Mouse (Mus musculus) limb, embryonic 11.5 days (tissue): ENCODE data around the gene Arel1. TPM values are rescaled to one million over a fixed set of nuclear protein-coding genes. Genes with fewer than 3 reads are reported as not detected.

Experiments
- ATAC-seq: fragments of 200-750 bp; cut with Nextera tagmentation; 2 replicates; pipeline ENCODE4 v1.8.0; 2017; ENCODE audit warnings: low read depth; ENCODE audit not compliant: insufficient number of reproducible peaks, low FRiP score, low TSS enrichment
- DNase-seq: peaks from one replicate; pipeline ENCODE4 v3.0.0-alpha.2; 2015; ENCODE audit warnings: low spot score
- H3K27ac ChIP-seq: fragments of 300-500 bp; sonication (generic); replicated peaks from 2 replicates; pipeline ENCODE4 v1.5.1; 2014; ENCODE audit warnings: low read depth, mild to moderate bottlenecking, low read length
- H3K27me3 ChIP-seq: fragments of 300-500 bp; sonication (generic); 2 replicates; pipeline ENCODE4 v1.6.1; 2014; ENCODE audit warnings: mild to moderate bottlenecking, low read length, mixed read lengths; ENCODE audit not compliant: control insufficient read depth, insufficient read depth
- H3K36me3 ChIP-seq: fragments of 300-500 bp; sonication (generic); 2 replicates; pipeline ENCODE4 v1.6.1; 2014; ENCODE audit warnings: mild to moderate bottlenecking, low read length, moderate library complexity, mixed read lengths; ENCODE audit not compliant: control insufficient read depth, insufficient read depth
- H3K4me1 ChIP-seq: fragments of 300-500 bp; sonication (generic); 2 replicates; pipeline ENCODE4 v1.6.1; 2014; ENCODE audit warnings: low read length, mixed read lengths; ENCODE audit not compliant: control insufficient read depth, insufficient read depth
- H3K4me2 ChIP-seq: fragments of 300-500 bp; sonication (generic); 2 replicates; pipeline ENCODE4 v1.6.1; 2014; ENCODE audit warnings: low read depth, mild to moderate bottlenecking, moderate library complexity; ENCODE audit not compliant: severe bottlenecking
- H3K4me3 ChIP-seq: fragments of 300-500 bp; sonication (generic); 2 replicates; pipeline ENCODE4 v1.5.1; 2014; ENCODE audit warnings: low read depth, low read length
- H3K9ac ChIP-seq: fragments of 300-500 bp; sonication (generic); 2 replicates; pipeline ENCODE4 v1.6.1; 2014; ENCODE audit warnings: mild to moderate bottlenecking, low read length
- H3K9me3 ChIP-seq: fragments of 300-500 bp; sonication (generic); 2 replicates; pipeline ENCODE4 v1.6.1; 2016; ENCODE audit warnings: low read length; ENCODE audit not compliant: control insufficient read depth
- WGBS: fragments of 180-500 bp; shearing (Covaris S2); extraction: QIAGEN DNeasy Blood & Tissue Kit; methylation state at CpG from one replicate; pipeline ENCODE4 v1.1.7; 2014; 5-methylcytosine and 5-hydroxymethylcytosine counted together
- polyA plus RNA-seq: library from polyadenylated mRNA; unstranded; fragments of >200 nt; fragmentation: Nextera tagmentation; extraction: Ambion mirVana; gene quantifications from 2 replicates; pipeline ENCODE4 v1.2.1, GENCODE M21; 2014

Gene Arel1
- polyA plus RNA-seq, 1 experiment from 2014 or later: 18.0 TPM

DNA sequence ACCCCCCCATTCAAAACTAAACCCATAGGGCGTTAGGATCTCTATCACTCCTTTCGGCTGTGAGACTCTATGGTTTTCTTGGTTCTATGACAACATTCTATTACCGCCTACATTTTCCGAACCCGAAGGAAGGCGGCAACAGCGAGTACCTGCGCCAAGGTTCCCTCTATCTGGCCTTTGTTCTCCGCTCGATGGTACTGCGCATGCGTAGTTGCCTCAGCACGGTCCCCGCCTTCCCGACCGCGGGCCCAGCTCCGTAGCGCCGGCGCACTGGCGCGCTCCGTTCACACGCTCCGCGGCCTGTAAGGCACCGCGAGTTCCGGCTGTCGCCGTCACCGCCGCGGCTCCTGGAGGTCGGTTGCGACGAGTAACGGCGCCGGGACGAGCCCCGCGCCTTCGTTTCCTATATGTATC is 25.4 kb upstream of the Arel1 start, which contains the start of gene Ylpm1:
Ylpm1 (plus strand) TSS at position 239 of the 414 bp plus-strand sequence.
- H3K9me3 ChIP-seq: no peaks in the 10 kb centered on the region
- ATAC-seq: peak; percentile 95
- H3K4me1 ChIP-seq: peaks cover 3% of the 10 kb centered on the region; the same call in 1 of the 2 replicates
- under 1% methylated on average over 45 of the region's 45 CpGs for WGBS
- peak within 1 kb of the TSS; percentile 14; the same call in 1 of the 2 replicates for H3K27ac ChIP-seq
- H3K4me3 ChIP-seq: peak within 1 kb of the TSS; percentile 98
- no peaks in the 10 kb centered on the region for H3K36me3 ChIP-seq
- peak within 1 kb of the TSS; percentile 95 for H3K4me2 ChIP-seq
- peak; percentile 98 for DNase-seq
- H3K27me3 ChIP-seq: no peaks in the 10 kb centered on the region
- peak within 1 kb of the TSS; percentile 99 for H3K9ac ChIP-seq

DNA sequence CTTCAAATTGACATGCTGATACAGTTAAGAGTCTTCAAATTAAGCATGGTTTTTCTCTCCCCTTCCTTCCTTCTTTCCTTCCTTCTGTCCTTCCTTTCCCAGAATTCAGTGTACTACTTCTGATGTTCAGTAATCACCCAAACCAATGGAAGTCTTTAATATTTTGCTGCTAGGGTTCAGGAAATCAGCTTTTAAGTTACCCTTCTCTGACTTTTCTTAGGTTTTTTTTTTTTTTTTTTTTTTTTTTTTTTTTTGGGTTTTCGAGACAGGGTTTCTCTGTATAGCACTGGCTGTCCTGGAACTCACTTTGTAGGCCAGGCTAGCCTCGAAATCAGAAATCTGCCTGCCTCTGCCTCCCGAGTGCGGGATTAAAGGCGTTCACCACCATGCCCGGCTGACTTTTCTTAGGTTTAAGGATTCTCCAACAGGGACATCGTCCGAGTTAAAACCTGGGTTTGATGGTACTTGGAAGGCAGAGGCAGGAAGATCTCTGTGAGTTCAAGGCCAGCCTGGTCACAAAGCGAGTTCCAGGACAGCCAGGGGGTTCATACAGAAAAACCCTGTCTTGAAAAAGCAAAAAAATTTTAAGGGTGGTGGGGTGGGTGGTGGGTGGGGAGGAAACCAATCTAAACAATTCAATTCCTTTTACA is 24.5 kb upstream of the Arel1 start:
- WGBS: 96% methylated on average over 8 of the region's 9 CpGs
- Histone ChIP-seq H3K27ac (no peak overlapping the region), H3K4me2 (no peak overlapping the region), H3K9me3 (no peaks in the 10 kb centered on the region), H3K27me3 (no peaks in the 10 kb centered on the region), H3K4me1 (peaks cover 3% of the 10 kb centered on the region; the same call in 1 of the 2 replicates), H3K9ac (no peak overlapping the region), H3K36me3 (no peaks in the 10 kb centered on the region), H3K4me3 (no peak overlapping the region)
- ATAC-seq (no peak), DNase-seq (peak; percentile 29)

DNA sequence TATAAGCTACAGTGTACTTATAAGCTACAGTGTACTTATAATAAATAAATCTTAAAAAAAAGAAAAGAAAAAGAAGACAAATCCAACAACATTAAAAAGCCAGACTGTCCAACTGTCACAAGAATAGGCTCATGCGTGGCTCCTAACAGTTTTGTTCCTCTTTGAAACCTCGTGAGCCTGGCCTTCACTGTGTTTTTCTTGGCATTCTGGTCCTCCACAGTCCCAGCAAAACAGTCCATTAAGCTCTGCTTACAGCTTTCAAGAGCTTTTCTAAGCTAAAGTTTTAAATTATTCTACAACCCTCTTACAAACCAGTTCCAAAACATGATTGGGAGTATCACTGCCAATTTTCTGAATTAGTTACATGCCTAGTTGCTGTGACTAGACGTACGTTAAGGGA is 18.8 kb upstream of the Arel1 start:
- no peaks in the 10 kb centered on the region for H3K9me3 ChIP-seq
- H3K36me3 ChIP-seq: no peaks in the 10 kb centered on the region
- no peak for DNase-seq
- 82% methylated on average over 4 of the region's 4 CpGs for WGBS
- H3K4me1 ChIP-seq: no peaks in the 10 kb centered on the region
- no peak overlapping the region for H3K27ac ChIP-seq
- H3K4me3 ChIP-seq: no peak overlapping the region
- H3K9ac ChIP-seq: no peak overlapping the region
- no peak for ATAC-seq
- no peak overlapping the region for H3K4me2 ChIP-seq
- H3K27me3 ChIP-seq: no peaks in the 10 kb centered on the region

- no peaks in the 10 kb centered on the region for H3K9me3 ChIP-seq
- no peak for DNase-seq
- ATAC-seq: no peak
- H3K9ac ChIP-seq: no peak overlapping the region
- H3K4me2 ChIP-seq: no peak overlapping the region
- H3K4me3 ChIP-seq: no peak overlapping the region
- H3K4me1 ChIP-seq: no peaks in the 10 kb centered on the region
- WGBS: 81% methylated on average over 2 of the region's 2 CpGs
- peaks cover 9% of the 10 kb centered on the region; the same call in 1 of the 2 replicates for H3K36me3 ChIP-seq
- no peak overlapping the region for H3K27ac ChIP-seq
- H3K27me3 ChIP-seq: no peaks in the 10 kb centered on the region
Measured at GRCm38 (mm10) chr12:84979264-84979862, 8.7 kb upstream of the Arel1 start.

DNA sequence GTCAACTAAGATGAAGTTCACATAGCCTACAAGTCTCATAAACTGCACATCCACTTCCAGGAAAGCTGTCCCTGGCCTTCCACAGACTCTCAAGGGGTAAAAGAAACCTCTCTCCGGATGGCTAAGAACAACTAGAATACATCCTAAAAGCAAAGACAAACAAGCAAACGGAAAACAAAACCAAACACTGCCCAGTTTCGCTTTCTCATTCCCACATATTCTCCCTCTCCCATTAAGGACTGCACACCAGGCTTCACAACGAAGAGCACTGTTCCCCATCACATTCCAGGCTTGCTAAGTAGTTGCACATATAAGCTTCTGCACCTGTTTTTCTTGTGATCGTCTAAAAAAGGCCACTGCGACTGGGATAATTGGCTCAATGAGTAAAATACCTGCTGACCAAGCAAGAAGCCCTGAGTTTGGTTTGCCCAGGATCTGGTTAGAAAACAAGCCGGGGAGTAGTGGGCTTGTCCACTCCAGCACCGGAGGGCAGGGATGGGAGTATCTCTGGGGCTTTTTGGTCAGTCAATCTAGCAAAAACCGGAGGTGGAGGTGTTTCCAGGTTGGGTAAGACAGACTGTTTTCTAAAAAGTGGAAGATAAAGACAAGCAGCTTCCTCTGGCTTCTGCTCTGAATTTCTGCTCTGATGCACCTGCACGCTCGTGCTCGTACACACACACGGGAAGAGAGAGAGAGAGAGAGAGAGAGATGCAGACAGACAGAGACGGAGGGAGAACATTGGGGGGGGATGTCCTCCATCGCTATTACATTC is 858 bp downstream of the Arel1 start:
- ATAC-seq (no peak), DNase-seq (no peak)
- Histone ChIP-seq H3K9ac (peak overlapping the region; percentile 74), H3K27me3 (no peaks in the 10 kb centered on the region), H3K4me3 (peak overlapping the region; percentile 91), H3K9me3 (no peaks in the 10 kb centered on the region), H3K36me3 (0 out of 2 replicates have a peak, but pooled peaks cover 3% of the 10 kb centered on the region), H3K4me2 (peak overlapping the region; percentile 95), H3K27ac (no peak overlapping the region), H3K4me1 (peaks cover 6% of the 10 kb centered on the region)
- 27% methylated on average over 15 of the region's 15 CpGs for WGBS

- Histone ChIP-seq H3K4me1 (peaks cover 6% of the 10 kb centered on the region), H3K9me3 (no peaks in the 10 kb centered on the region), H3K4me2 (peak overlapping the region; percentile 95; the same call in 1 of the 2 replicates), H3K27ac (no peak overlapping the region), H3K4me3 (no peak overlapping the region), H3K9ac (no peak overlapping the region), H3K36me3 (no peaks in the 10 kb centered on the region), H3K27me3 (no peaks in the 10 kb centered on the region)
- no peak for ATAC-seq
- no peak for DNase-seq
- WGBS: 86% methylated on average over 16 of the region's 16 CpGs
Measured at GRCm38 (mm10) chr12:84968831-84969655, 1.7 kb downstream of the Arel1 start.

GRCm38 (mm10) chr12:84962606-84963005 is 8.1 kb downstream of the Arel1 start:
- Histone ChIP-seq H3K9ac (no peak overlapping the region), H3K4me2 (no peak overlapping the region), H3K4me3 (no peak overlapping the region), H3K9me3 (no peaks in the 10 kb centered on the region), H3K27me3 (no peaks in the 10 kb centered on the region), H3K4me1 (no peaks in the 10 kb centered on the region), H3K36me3 (0 out of 2 replicates have a peak, but pooled peaks cover 2% of the 10 kb centered on the region), H3K27ac (no peak overlapping the region)
- DNase-seq (no peak), ATAC-seq (no peak)
- 83% methylated on average over 7 of the region's 7 CpGs for WGBS
